In the genomic region with DNA sequence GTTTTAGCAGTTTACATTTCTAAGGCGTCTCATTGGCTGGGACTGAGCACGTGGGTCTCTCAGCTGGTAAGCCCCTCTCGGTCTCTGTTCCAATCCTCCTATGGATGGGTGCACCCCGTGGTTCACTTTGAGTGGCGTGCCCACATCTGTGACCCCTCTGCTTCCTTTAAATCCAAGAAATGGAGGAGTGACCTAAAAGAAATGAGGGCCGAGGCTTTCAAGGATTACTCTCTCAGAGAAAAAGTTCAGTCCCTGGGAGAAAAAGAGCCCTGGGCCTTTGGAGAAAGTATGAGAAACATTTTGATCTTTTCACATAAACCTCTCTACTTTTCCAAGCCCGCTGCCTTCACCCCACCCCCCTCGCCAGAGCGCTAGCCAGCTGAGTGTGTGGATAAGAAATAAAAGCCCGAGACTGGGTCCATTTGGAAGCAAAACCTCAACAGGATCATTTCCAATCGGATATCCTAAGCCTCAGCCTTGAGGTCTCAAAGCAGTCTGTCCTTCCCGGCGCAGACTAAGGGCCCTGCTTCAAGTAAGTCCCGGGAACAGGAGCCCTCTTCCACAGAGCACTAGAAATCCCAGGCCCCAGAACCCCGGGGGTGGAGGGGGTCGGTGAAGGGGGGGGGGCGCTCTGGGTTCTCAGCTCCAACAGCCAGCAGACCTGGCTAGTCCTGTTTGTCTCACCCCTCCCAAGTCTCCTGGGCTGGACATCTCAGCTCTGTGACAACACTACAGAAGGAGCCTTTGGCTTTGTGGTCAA, we compare ENCODE assay signal across 8 mouse cellular contexts. TPM values are rescaled to one million over a fixed set of nuclear protein-coding genes. Genes with fewer than 3 reads are reported as not detected.
A peak's percentile ranks its signal among the peaks of the same experiment; 100 is the strongest.
DNase-seq lines count a peak whose midpoint lies in the region; ATAC-seq lines count a peak whose summit lies in the region.
"Had no signal": no experiment of that assay in that cellular context is flagged by ENCODE, and none has a peak within 500 bp of the region (broad histone marks: within the 10 kb centered on the region; RNA-seq: fewer than 3 reads in every experiment).

No protein-coding gene starts in this region.

- H3K27me3 ChIP-seq in embryonic facial prominence, embryonic 11.5 days (ENCODE audit: control insufficient read depth, insufficient read depth, low read length), result no peaks in the 10 kb centered on the region
- H3K27me3 ChIP-seq in heart, embryonic 12.5 days (replicated peaks), result peaks cover 31% of the 10 kb centered on the region

- peak; percentile 46 for DNase-seq in adrenal gland, postnatal 25 days
- DNase-seq in embryonic facial prominence, embryonic 11.5 days (ENCODE audit: low spot score), result peak; percentile 84
- DNase-seq in kidney, postnatal 10 days, result peak; percentile 70
- peak; percentile 18 for DNase-seq in lung, postnatal 25 days (ENCODE audit: low spot score)
- peak; percentile 78 for DNase-seq in testis, postnatal 10 days (ENCODE audit: low spot score)
- no peak for DNase-seq in frontal cortex, postnatal 10 days (ENCODE audit: low spot score in 2 of 2)

- peak overlapping the region; percentile 17; the same call in 1 of the 2 replicates for H3K4me3 ChIP-seq in embryonic facial prominence, embryonic 11.5 days (ENCODE audit: low read depth, low read length)
- H3K4me3 ChIP-seq in heart, embryonic 12.5 days, result peak overlapping the region; percentile 47
- H3K4me3 ChIP-seq: megakaryocyte, embryonic 14.5 days had no signal

- 2% methylated on average over 17 of the region's 17 CpGs for WGBS in embryonic facial prominence, embryonic 11.5 days
- WGBS in heart, embryonic 12.5 days, result under 1% methylated on average over 17 of the region's 17 CpGs

- peak overlapping the region; percentile 4; the same call in 1 of the 2 replicates for H3K9ac ChIP-seq in embryonic facial prominence, embryonic 11.5 days (replicated peaks; ENCODE audit: low read length)
- H3K9ac ChIP-seq in heart, embryonic 12.5 days, result peak overlapping the region; percentile 61

- peak overlapping the region; percentile 53 for H3K4me2 ChIP-seq in embryonic facial prominence, embryonic 11.5 days (ENCODE audit: low read depth, low read length)
- H3K4me2 ChIP-seq in heart, embryonic 12.5 days, result peak overlapping the region; percentile 85

- peak overlapping the region; percentile 65 for H3K27ac ChIP-seq in embryonic facial prominence, embryonic 11.5 days (replicated peaks; ENCODE audit: low read depth, low read length)
- peak overlapping the region; percentile 64; the same call in 1 of the 2 replicates for H3K27ac ChIP-seq in heart, embryonic 12.5 days (ENCODE audit: poor library complexity, severe bottlenecking)

- H3K36me3 ChIP-seq in embryonic facial prominence, embryonic 11.5 days (replicated peaks; ENCODE audit: control insufficient read depth, insufficient read depth, low read depth, low read length), result no peaks in the 10 kb centered on the region
- no peaks in the 10 kb centered on the region for H3K36me3 ChIP-seq in heart, embryonic 12.5 days

- H3K4me1 ChIP-seq in embryonic facial prominence, embryonic 11.5 days (ENCODE audit: control insufficient read depth, insufficient read depth, low read length), result no peaks in the 10 kb centered on the region; the same call in 1 of the 2 replicates
- H3K4me1 ChIP-seq in heart, embryonic 12.5 days (replicated peaks), result peaks cover 27% of the 10 kb centered on the region
- H3K4me1 ChIP-seq: megakaryocyte, embryonic 14.5 days had no signal

- no peaks in the 10 kb centered on the region for H3K9me3 ChIP-seq in embryonic facial prominence, embryonic 11.5 days (replicated peaks; ENCODE audit: control insufficient read depth, low read length)
- H3K9me3 ChIP-seq in heart, embryonic 12.5 days (replicated peaks), result no peaks in the 10 kb centered on the region

- peak; percentile 87 for ATAC-seq in embryonic facial prominence, embryonic 11.5 days (replicated peaks; ENCODE audit: insufficient number of reproducible peaks, low FRiP score, low TSS enrichment, low read depth)
- peak; percentile 83; the same call in 1 of the 2 replicates for ATAC-seq in heart, embryonic 12.5 days (ENCODE audit: insufficient number of reproducible peaks, low FRiP score)

RNA-seq across cellular contexts. Expression of a gene that starts 28.9 kb away (rescaled TPM):
- total RNA-seq in adrenal gland, postnatal 25 days (2021), result 42.0 and 43.5 TPM in 2 replicates
- 15.3 and 15.9 TPM in 2 replicates for polyA plus RNA-seq in embryonic facial prominence, embryonic 11.5 days (2014; fragmentation: Nextera tagmentation; extraction: Ambion mirVana)
- polyA plus RNA-seq in heart, embryonic 12.5 days (2016; fragmentation: Nextera tagmentation; extraction: Ambion mirVana), result 2.1 and 2.4 TPM in 2 replicates

Comparison
In these comparisons a context has a peak if more than half of its experiments do, and no peak if none do; other contexts are left out.
1. DNase-seq: peak in adrenal gland, postnatal 25 days (single experiment), embryonic facial prominence, embryonic 11.5 days (single experiment), kidney, postnatal 10 days (single experiment), lung, postnatal 25 days (single experiment) and testis, postnatal 10 days (single experiment); none in frontal cortex, postnatal 10 days (0 of 2).